Mouse (Mus musculus) c-Kit-negative CD71-positive TER-119-positive erythroid progenitor cells, embryonic 14.5 days (primary cell): ENCODE measurements around the gene Grifin.

Source experiments
- DNase-seq: peaks from one replicate; pipeline ENCODE4 v3.0.0-alpha.2; 2013; ENCODE audit warnings: low read depth, low spot score

Gene Grifin

DNA sequence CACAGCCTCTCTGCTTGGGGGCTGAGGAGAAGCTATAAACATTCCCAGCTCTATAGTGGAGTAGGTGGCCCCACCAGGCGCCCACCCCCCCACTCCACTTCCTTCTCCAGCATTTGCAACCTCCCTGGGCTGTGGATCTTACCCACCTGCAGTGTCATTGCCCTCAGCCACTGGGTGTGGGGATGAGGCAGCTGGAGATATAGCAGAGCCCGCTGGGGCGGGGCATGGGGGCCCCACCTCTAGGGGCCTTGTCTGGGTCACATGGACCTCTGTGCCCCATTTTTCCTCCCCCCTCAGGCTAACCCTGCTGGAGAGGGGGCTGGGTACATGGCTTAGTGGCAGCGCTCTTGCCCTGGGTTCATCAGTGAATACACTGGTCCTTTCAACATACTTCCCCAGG lies at the start of gene Grifin:
Grifin (minus strand) TSS at position 176 of the 400 bp plus-strand sequence.
- peak; percentile 30 for DNase-seq

DNA sequence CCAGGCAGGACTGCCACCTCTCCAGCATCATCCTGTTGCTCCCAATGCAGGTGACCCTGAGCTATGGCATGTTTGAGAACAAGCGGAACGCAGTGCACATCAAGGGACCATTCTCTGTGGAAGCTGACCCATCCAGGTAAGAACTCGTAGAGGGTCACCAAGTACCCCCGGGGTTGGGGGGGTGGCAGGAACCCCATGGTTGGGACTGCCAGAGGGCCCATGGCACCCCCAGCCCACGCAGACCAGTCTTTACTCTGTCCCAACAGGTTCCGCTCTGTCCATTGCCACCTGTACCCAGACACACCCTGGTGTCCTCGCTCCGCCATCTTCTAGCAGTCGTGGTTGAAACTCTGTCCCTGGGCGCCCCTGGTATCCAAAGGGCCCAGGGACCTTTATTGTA lies 49.3 kb upstream of the Grifin start:
- DNase-seq: no peak

DNA sequence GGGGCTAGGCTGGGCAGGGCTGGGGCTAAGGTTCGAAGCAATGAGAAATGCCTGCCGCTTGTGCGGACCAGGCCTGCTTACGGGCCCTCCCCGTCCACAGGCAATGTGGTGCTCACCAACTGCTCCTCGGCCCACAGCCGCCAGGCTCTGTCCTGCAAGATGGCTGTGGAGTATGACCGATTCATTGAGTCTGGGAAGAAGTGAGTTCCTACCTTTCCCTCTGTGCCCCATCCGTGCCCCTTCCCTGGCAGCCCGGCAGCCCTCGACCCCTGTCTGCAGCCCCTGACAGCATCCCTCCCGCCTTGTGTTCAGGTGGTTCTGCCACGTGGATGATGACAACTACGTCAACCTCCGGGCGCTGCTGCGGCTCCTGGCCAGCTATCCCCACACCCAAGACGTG lies 47.3 kb upstream of the Grifin start:
- DNase-seq: no peak

DNA sequence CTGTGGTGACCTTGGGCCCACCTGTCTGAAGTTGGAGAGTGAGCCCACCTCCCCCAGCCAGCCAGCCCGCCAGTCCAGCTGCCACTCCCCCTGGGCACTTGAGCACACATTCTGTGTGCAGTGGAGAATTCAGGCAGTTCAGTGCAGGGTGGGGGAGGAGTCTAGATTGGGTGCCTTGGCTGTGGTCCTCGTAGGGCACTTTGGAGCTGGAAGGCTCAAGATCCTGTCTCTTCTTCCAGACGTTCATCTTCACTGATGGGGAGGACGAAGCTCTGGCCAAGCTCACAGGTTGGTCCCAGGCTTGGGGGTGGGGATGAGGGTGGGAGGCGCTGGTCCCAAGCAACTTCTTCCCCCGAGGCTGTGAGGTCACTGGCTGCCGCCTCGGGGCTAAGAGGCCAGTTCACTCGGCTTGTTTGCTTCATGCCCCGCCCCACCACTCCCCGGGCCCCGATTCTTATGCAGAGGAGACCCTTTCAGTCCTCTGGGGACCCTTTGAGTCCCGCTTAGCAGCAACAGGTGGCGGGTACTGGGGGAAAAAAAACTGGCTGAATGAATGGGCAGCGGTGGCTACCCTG lies 46.8 kb upstream of the Grifin start:
- DNase-seq: no peak

DNA sequence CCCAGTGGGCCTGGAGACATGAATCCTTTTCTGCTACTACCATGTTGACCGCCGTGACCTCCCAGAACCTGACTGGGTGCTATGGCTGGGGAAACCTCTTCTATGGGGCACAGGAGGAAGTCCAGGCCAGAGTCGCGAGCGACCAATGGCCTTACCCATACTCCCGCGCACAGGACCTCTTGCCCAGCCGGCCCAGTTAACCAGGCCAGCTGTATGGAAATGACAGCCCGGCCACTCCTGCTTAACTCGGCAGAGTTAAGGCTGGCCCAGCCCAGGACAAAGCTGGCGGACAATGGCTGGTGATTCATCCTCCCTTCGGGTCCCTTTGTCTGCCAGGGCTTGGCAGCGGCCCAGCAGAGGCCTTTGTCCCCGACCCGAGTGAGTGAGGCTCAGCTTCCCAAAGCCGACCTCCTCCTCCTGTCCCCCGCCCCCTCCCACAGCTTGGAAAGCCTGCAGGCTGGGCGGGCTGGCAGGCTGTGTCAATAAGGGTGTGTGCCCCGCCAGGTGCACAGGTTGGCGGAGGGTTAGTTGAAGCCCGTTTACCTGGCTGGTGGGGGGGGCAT lies 46.2 kb upstream of the Grifin start:
- no peak for DNase-seq

GRCm38 (mm10) chr5:140610273-140611011 lies 45.6 kb upstream of the Grifin start:
- no peak for DNase-seq

GRCm38 (mm10) chr5:140609511-140610272 lies 44.8 kb upstream of the Grifin start:
- DNase-seq: no peak

GRCm38 (mm10) chr5:140608634-140609015 lies 43.8 kb upstream of the Grifin start:
- no peak for DNase-seq

GRCm38 (mm10) chr5:140607836-140608633 lies 43.2 kb upstream of the Grifin start:
- DNase-seq: no peak

DNA sequence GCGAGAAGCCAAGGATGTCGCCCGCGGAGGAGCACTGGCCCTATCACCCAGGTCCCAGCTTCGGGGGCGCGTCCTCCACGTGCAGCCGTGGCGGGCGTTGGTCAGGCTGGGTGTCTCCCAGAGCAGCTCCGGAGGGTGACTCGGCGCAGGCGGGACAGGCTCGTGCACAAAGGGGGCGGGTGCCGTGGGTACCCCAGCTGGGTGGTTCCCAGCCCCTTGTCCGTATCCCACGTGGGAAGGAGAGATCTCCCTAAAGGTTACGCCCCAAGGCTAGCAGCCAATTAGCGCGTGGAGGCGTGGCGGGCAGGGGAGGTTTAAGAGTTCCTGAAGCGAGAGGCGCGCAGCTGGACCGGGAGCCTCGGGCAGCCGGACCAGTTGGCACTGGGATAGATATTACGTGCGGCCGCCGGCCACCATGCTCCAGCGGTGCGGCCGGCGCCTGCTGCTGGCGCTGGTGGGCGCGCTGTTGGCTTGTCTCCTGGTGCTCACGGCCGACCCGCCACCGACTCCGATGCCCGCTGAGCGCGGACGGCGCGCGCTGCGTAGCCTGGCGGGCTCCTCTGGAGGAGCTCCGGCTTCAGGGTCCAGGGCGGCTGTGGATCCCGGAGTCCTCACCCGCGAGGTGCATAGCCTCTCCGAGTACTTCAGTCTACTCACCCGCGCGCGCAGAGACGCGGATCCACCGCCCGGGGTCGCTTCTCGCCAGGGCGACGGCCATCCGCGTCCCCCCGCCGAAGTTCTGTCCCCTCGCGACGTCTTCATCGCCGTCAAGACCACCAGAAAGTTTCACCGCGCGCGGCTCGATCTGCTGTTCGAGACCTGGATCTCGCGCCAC lies 42.3 kb upstream of the Grifin start, which contains the start of gene Lfng:
Lfng (plus strand) TSS at position 320 of the 835 bp plus-strand sequence.
- peak; percentile 68 for DNase-seq

DNA sequence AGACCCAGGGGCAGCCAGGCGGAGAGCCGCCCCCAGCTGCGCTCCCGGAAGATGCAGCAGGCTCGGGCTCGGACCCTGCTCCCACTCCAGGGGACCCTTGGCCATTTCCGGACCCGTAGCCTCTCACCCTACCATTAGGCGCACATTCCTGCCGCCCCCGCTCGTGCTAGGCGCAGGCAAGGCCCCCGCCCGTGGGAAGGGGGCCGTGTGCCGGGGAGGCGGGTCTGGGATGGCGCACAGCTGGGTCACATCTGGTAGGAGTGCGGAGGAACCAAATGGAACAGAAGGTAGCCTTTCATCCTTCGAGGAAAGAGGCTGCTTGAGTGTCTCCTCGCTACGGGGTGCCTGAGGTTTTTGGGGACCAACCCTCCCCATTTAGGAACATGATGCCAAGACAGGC lies 41.5 kb upstream of the Grifin start:
- DNase-seq: no peak

DNA sequence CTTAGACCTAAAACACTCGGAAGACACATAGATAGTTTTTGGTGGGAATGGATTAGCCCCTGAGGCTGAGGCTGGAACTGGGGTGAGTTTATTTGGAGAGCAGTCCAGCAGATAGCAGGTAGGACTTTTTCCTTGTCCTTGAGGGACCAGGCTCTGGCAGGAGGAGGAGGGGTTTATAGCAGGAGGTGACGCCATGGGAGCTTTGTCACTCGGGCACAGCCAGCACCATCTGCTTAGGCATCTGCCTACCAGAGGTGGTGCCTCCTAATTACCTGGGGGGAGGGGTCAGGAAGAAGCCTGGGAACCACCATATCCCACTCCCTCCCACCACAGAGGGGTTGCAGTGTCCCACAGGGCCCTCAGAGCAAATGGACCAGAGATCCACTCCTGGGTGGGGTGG lies 40.4 kb upstream of the Grifin start:
- DNase-seq: no peak

GRCm38 (mm10) chr5:140604386-140604785 lies 39.5 kb upstream of the Grifin start:
- DNase-seq: no peak

DNA sequence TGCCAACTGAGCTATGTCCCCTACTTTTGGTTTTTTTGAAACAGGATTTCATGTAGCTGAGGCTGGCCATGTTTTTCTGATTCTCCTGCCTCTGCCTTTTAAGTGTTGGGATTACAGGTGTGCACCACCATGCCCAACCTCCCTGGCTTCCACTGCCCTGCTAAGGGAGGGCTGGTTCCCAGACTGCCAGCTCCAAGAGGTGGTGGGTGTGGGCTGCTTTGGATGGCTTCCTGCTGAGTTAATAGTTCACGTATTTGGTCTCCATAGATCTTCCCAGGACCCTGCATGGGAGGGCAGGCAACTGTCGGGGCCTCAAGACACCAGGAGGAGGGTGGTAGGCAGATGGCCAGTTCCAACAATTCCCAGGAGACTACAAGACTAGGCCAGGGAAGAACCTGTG lies 37.7 kb upstream of the Grifin start:
- DNase-seq: no peak

DNA sequence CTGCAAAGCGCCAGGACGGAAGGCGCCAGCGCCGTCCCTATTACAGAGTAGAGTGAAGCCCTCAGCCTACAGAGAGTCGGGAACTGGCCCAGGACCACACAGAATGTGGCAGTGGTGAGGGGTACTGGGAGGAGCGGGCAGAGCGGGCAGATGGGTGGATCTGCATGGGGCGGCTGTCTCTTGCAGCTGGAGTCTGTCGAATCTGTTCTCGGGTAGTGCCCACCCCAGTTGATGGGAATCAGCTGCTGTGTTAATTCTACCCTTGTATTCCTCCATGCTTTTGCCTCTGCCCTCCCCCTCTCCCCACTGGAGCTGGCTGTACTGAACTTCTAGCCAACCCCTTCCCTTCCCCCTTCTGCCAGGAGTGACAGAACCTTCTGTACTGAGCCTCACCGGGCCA lies 36.8 kb upstream of the Grifin start:
- no peak for DNase-seq

DNA sequence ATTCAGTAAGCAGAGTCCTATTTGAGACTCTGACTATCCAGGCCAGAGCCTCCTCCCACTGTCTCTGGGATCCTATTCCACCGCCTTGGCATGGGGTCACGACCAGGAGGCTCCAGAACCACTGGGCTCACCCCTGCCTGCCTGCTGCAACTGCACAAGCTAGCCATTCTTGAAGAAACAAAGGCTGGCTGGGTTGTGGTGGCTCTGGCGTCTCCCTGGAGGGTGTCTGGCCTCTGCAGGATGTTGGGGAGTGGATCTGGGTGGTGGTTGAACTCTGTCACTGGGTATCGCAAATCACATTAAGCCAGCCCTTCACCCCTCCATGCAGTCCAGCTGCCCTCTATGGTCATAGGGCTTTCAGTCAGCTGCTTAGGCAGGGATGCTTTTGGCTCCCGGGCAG lies 35.1 kb upstream of the Grifin start:
- no peak for DNase-seq

DNA sequence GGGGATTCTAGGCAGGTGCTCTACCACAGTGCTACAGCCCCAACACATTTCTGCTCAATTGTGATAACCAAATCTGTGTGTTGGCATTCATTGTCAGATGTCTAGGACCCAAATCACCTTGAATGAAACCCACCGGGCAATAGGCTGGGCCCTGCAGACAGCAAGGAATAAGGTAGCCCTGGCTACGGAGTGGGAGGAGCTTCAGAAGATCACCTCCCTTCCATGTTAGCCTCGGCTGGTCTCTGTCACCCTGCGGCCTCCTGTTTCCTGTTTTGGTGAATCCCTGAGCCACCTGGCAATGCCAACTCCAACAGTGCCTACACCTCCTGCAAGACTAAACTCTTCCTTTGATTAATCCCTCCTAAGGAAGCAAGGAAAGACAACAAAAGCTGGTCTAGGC lies 32.9 kb upstream of the Grifin start:
- DNase-seq: no peak

DNA sequence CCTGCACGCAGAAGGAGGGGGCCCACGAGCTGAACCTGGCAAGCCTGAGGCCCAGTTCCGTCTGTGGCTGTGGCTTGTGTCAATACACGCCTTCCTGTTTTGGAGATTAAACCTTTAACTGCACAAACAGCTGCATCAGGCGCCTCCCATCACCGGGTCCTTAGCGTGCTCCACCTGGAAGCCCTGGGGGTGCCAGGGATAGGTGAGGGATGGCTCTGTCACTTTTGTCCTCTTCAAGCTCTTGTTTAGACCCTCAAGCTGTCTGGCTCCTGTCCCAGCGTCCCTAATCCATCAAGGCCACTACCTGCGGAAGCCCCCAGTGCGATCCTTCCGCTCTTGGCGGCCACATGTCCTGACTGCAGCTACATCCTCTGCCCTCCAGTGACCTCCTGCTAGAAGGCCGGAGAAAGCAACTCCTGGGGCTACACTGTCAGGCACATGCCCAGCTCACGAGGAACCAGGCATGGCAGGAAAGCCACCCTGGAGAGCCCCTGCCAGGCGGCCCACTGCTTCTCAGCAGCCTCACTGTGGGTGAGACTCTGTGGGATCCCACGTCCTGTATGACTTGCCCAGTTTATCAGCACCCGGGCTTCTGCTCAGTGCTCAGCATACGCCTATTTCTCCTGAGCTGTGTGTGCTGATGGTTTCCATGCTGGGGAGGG lies 32.2 kb upstream of the Grifin start:
- DNase-seq: no peak

DNA sequence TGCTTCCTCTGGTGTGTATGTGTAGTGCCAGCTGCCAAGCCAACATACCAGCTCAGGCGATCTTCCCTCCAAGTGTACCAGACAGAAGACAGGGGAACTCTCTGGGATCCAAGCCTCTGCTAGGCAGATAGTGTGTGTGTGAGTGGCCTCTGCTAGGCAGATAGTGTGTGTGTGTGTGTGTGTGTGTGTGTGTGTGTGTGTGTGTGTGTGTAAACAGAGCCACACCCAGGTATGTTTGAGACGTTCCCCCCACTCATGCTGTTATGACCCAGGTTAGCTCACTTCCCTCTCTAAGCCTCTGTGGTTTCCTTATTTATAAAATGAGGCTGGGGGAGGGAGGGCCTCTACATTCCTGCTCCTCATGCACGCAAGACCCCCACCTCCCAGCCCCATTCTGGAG lies 31.6 kb upstream of the Grifin start:
- no peak for DNase-seq

- no peak for DNase-seq
Measured at GRCm38 (mm10) chr5:140594846-140595245, 30.0 kb upstream of the Grifin start.
